Mouse (Mus musculus) stomach, embryonic 15.5 days (tissue): Measurements from ENCODE around the gene Gm7247. TPM values are rescaled to one million over a fixed set of nuclear protein-coding genes. Genes with fewer than 3 reads are reported as not detected.
"Not testable (repeated sequence)": the region's sequence is repeated elsewhere in the genome, so short reads cannot be mapped to it uniquely, and the experiment has no call there.

ENCODE experiments used
- ATAC-seq: fragments of 200-750 bp; cut with Nextera tagmentation; 2 replicates; pipeline ENCODE4 v1.8.0; 2017; ENCODE audit warnings: low read depth, moderate number of reproducible peaks, moderate TSS enrichment; ENCODE audit not compliant: insufficient read depth, low FRiP score
- H3K27ac ChIP-seq: fragments of 300-500 bp; sonication (generic); 2 replicates; pipeline ENCODE4 v1.5.1; 2015; ENCODE audit warnings: mild to moderate bottlenecking, inconsistent platforms
- H3K27me3 ChIP-seq: fragments of 300-500 bp; sonication (generic); replicated peaks from 2 replicates; pipeline ENCODE4 v1.6.1; 2015; ENCODE audit warnings: inconsistent platforms
- H3K36me3 ChIP-seq: fragments of 300-500 bp; sonication (generic); 2 replicates; pipeline ENCODE4 v1.6.1; 2015; ENCODE audit warnings: inconsistent platforms
- H3K4me1 ChIP-seq: fragments of 300-500 bp; sonication (generic); 2 replicates; pipeline ENCODE4 v1.6.1; 2015; ENCODE audit warnings: inconsistent platforms
- H3K4me2 ChIP-seq: fragments of 300-500 bp; sonication (generic); 2 replicates; pipeline ENCODE4 v1.6.1; 2015; ENCODE audit warnings: mild to moderate bottlenecking, inconsistent platforms
- H3K4me3 ChIP-seq: fragments of 300-500 bp; sonication (generic); replicated peaks from 2 replicates; pipeline ENCODE4 v1.5.1; 2015; ENCODE audit warnings: inconsistent platforms
- H3K9ac ChIP-seq: fragments of 300-500 bp; sonication (generic); 2 replicates; pipeline ENCODE4 v1.6.1; 2015; ENCODE audit warnings: inconsistent platforms
- H3K9me3 ChIP-seq: fragments of 300-500 bp; sonication (generic); 2 replicates; pipeline ENCODE4 v1.6.1; 2016; ENCODE audit warnings: inconsistent platforms
- WGBS: fragments of 180-500 bp; shearing (Covaris S2); methylation state at CpG from one replicate; pipeline ENCODE4 v1.1.7; 2015; 5-methylcytosine and 5-hydroxymethylcytosine counted together
- polyA plus RNA-seq: library from polyadenylated mRNA; unstranded; fragments of >200 nt; fragmentation: Nextera tagmentation; extraction: Ambion mirVana; gene quantifications from 2 replicates; pipeline ENCODE4 v1.2.1, GENCODE M21; 2015

The Gm7247 gene
- polyA plus RNA-seq: not detected in 2 replicates

- H3K27me3 ChIP-seq: no peaks in the 10 kb centered on the region
- WGBS: 79% methylated on average over 1 of the region's 1 CpGs
- no peak within 1 kb of the TSS for H3K27ac ChIP-seq
- ATAC-seq: no peak
- H3K4me1 ChIP-seq: no peaks in the 10 kb centered on the region
- H3K4me3 ChIP-seq: no peak within 1 kb of the TSS
- H3K9ac ChIP-seq: no peak within 1 kb of the TSS
- H3K36me3 ChIP-seq: no peaks in the 10 kb centered on the region
- H3K9me3 ChIP-seq: no peaks in the 10 kb centered on the region
- no peak within 1 kb of the TSS for H3K4me2 ChIP-seq
Observed at GRCm38 (mm10) chr14:51361456-51361855, at the start of gene Gm7247. TSS of gene Gm7247 (plus strand) at chr14:51361756.

GRCm38 (mm10) chr14:51324001-51324400, 37.6 kb upstream of the Gm7247 start:
- H3K9me3 ChIP-seq: no peaks in the 10 kb centered on the region
- ATAC-seq: no peak
- no peak overlapping the region for H3K4me3 ChIP-seq
- H3K27me3 ChIP-seq: no peaks in the 10 kb centered on the region
- no peak overlapping the region for H3K4me2 ChIP-seq
- no peaks in the 10 kb centered on the region for H3K36me3 ChIP-seq
- H3K9ac ChIP-seq: no peak overlapping the region
- H3K4me1 ChIP-seq: no peaks in the 10 kb centered on the region
- H3K27ac ChIP-seq: no peak overlapping the region
- 35% methylated on average over 1 of the region's 1 CpGs for WGBS

GRCm38 (mm10) chr14:51346027-51346426, 15.5 kb upstream of the Gm7247 start:
- H3K36me3 ChIP-seq: no peaks in the 10 kb centered on the region
- no peak overlapping the region for H3K4me2 ChIP-seq
- no peak overlapping the region for H3K4me3 ChIP-seq
- no peak overlapping the region for H3K27ac ChIP-seq
- no peaks in the 10 kb centered on the region for H3K27me3 ChIP-seq
- H3K9me3 ChIP-seq: no peaks in the 10 kb centered on the region
- no peak for ATAC-seq
- H3K4me1 ChIP-seq: no peaks in the 10 kb centered on the region
- no peak overlapping the region for H3K9ac ChIP-seq

GRCm38 (mm10) chr14:51358111-51358982, 3.2 kb upstream of the Gm7247 start:
- ATAC-seq: peak; percentile 63; the same call in 1 of the 2 replicates
- Histone ChIP-seq H3K4me1 (no peaks in the 10 kb centered on the region), H3K9ac (peak overlapping the region; percentile 37), H3K27me3 (no peaks in the 10 kb centered on the region), H3K27ac (no peak overlapping the region), H3K4me2 (peak overlapping the region; percentile 88), H3K4me3 (peak overlapping the region; percentile 45), H3K36me3 (no peaks in the 10 kb centered on the region), H3K9me3 (no peaks in the 10 kb centered on the region)
- WGBS: 4% methylated on average over 64 of the region's 75 CpGs

- WGBS: 88% methylated on average over 20 of the region's 20 CpGs
- Histone ChIP-seq H3K36me3 (no peaks in the 10 kb centered on the region), H3K4me1 (no peaks in the 10 kb centered on the region), H3K4me3 (no peak overlapping the region), H3K4me2 (no peak overlapping the region), H3K9ac (no peak overlapping the region), H3K9me3 (no peaks in the 10 kb centered on the region), H3K27me3 (no peaks in the 10 kb centered on the region), H3K27ac (no peak overlapping the region)
- no peak for ATAC-seq
Observed at GRCm38 (mm10) chr14:51382805-51383204, 21.2 kb downstream of the Gm7247 start.

- 93% methylated on average over 10 of the region's 10 CpGs for WGBS
Observed at GRCm38 (mm10) chr14:51384351-51384750, 22.8 kb downstream of the Gm7247 start.

GRCm38 (mm10) chr14:51385741-51386140, 24.2 kb downstream of the Gm7247 start:
- no peaks in the 10 kb centered on the region for H3K27me3 ChIP-seq
- H3K9ac ChIP-seq: no peak overlapping the region
- H3K27ac ChIP-seq: no peak overlapping the region
- no peaks in the 10 kb centered on the region for H3K36me3 ChIP-seq
- ATAC-seq: no peak; the same call in 1 of the 2 replicates
- H3K4me1 ChIP-seq: no peaks in the 10 kb centered on the region
- H3K4me2 ChIP-seq: no peak overlapping the region
- no peak overlapping the region for H3K4me3 ChIP-seq
- 91% methylated on average over 4 of the region's 4 CpGs for WGBS
- H3K9me3 ChIP-seq: no peaks in the 10 kb centered on the region

More at GRCm38 (mm10) chr14:51384351-51384750, 22.8 kb downstream of the Gm7247 start:
- no peak overlapping the region for H3K4me3 ChIP-seq
- H3K4me1 ChIP-seq: no peaks in the 10 kb centered on the region
- H3K27ac ChIP-seq: no peak overlapping the region
- no peak for ATAC-seq
- H3K36me3 ChIP-seq: no peaks in the 10 kb centered on the region
- H3K9ac ChIP-seq: no peak overlapping the region
- no peak overlapping the region for H3K4me2 ChIP-seq
- H3K27me3 ChIP-seq: no peaks in the 10 kb centered on the region
- no peaks in the 10 kb centered on the region for H3K9me3 ChIP-seq

- H3K27me3 ChIP-seq: no peaks in the 10 kb centered on the region
- no peaks in the 10 kb centered on the region for H3K36me3 ChIP-seq
- WGBS: 97% methylated on average over 8 of the region's 8 CpGs
- no peak overlapping the region for H3K4me2 ChIP-seq
- no peak overlapping the region for H3K27ac ChIP-seq
- H3K4me3 ChIP-seq: no peak overlapping the region
- no peak overlapping the region for H3K9ac ChIP-seq
- no peaks in the 10 kb centered on the region for H3K4me1 ChIP-seq
- H3K9me3 ChIP-seq: no peaks in the 10 kb centered on the region
- ATAC-seq: no peak
Observed at GRCm38 (mm10) chr14:51387768-51388167, 26.2 kb downstream of the Gm7247 start.

GRCm38 (mm10) chr14:51388222-51388621, 26.7 kb downstream of the Gm7247 start:
- no peak for ATAC-seq
- Histone ChIP-seq H3K4me1 (no peaks in the 10 kb centered on the region), H3K9ac (no peak overlapping the region), H3K36me3 (no peaks in the 10 kb centered on the region), H3K4me2 (no peak overlapping the region), H3K9me3 (no peaks in the 10 kb centered on the region), H3K4me3 (no peak overlapping the region), H3K27me3 (no peaks in the 10 kb centered on the region), H3K27ac (no peak overlapping the region)
- whole genome bisulfite sequencing: 90% methylated on average over 9 of the region's 9 CpGs

- WGBS: 55% methylated on average over 1 of the region's 1 CpGs
- no peak within 1 kb of the TSS for H3K4me3 ChIP-seq
- H3K9ac ChIP-seq: no peak within 1 kb of the TSS
- no peaks in the 10 kb centered on the region for H3K36me3 ChIP-seq
- H3K4me2 ChIP-seq: no peak within 1 kb of the TSS
- H3K9me3 ChIP-seq: no peaks in the 10 kb centered on the region
- H3K4me1 ChIP-seq: no peaks in the 10 kb centered on the region
- ATAC-seq: no peak
- no peaks in the 10 kb centered on the region for H3K27me3 ChIP-seq
- H3K27ac ChIP-seq: no peak within 1 kb of the TSS
Observed at GRCm38 (mm10) chr14:51410520-51410919, 49.0 kb downstream of the Gm7247 start, which contains the start of gene Vmn2r88. TSS of gene Vmn2r88 (plus strand) at chr14:51410820.

GRCm38 (mm10) chr14:51423885-51424284, 62.3 kb downstream of the Gm7247 start:
- H3K36me3 ChIP-seq: no peaks in the 10 kb centered on the region
- H3K4me3 ChIP-seq: no peak overlapping the region
- no peaks in the 10 kb centered on the region for H3K9me3 ChIP-seq
- H3K4me1 ChIP-seq: no peaks in the 10 kb centered on the region
- no peak overlapping the region for H3K27ac ChIP-seq
- no peak for ATAC-seq
- H3K9ac ChIP-seq: no peak overlapping the region
- 55% methylated on average over 2 of the region's 2 CpGs for WGBS
- H3K4me2 ChIP-seq: no peak overlapping the region
- no peaks in the 10 kb centered on the region for H3K27me3 ChIP-seq

- not testable (repeated sequence) for H3K27ac ChIP-seq, H3K9me3 ChIP-seq, H3K4me3 ChIP-seq, H3K27me3 ChIP-seq, H3K4me2 ChIP-seq, H3K9ac ChIP-seq, H3K36me3 ChIP-seq, H3K4me1 ChIP-seq, ATAC-seq
Observed at GRCm38 (mm10) chr14:51430138-51430537, 68.6 kb downstream of the Gm7247 start.
